Mouse (Mus musculus) erythroblast, adult 5-6 weeks (primary cell): Measurements from ENCODE around the gene Atf3. TPM values are rescaled to one million over a fixed set of nuclear protein-coding genes. Genes with fewer than 3 reads are reported as not detected.

Source experiments
- ATAC-seq: replicated peaks from 2 replicates; pipeline ENCODE4 v1.8.0; 2016; ENCODE audit warnings: moderate number of reproducible peaks, mild to moderate bottlenecking, moderate TSS enrichment, inconsistent platforms; ENCODE audit not compliant: poor library complexity, low FRiP score, severe bottlenecking
- total RNA-seq, 2 experiments: library from RNA; stranded (forward) in 1 of 2; stranded (reverse) in 1 of 2; fragments of 150-400 nt in 1 of 2; fragments of 200-764, 138-1000 nt in 1 of 2; gene quantifications; 2 replicates each; pipeline versions ENCODE4 v1.2.3 to v1.2.4; 2015 to 2017; ENCODE audit warnings: low replicate concordance in 2 of 2

The Atf3 gene
- total RNA-seq, 2 experiments from 2014 or later = 3.2 to 6.0 TPM

DNA sequence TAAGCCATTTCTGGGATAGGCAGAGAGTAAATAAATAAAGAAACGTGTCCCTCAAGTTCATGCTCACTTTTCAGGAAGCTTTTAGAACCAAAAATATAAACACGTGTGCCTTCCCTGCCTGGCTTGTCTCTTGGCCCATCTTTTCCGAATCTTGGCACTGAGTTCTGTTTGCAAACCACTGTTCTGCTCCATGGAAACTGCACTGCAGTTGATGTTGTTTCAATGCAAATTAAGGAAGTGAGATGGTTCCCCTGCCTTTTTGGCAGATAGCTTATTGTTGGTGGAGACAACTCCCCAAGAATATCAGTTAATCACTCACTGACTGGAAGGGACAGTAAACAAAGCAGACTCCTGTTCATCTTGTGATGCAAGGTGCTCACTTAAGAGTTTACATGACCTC is 95.1 kb downstream of the Atf3 start:
- ATAC-seq = no peak

Other genes with a start within 250 kb of the Atf3 start
- not detected in 2 replicates for gene Vash2, start 238.7 kb downstream of the Atf3 start, total RNA-seq (2015; ENCODE audit: low replicate concordance)
- gene Vash2, start 238.7 kb downstream of the Atf3 start, total RNA-seq (2017; ENCODE audit: low replicate concordance) = 0.42 TPM in 1 of 2 replicates, not detected in the other
- gene Flvcr1, start 191.9 kb downstream of the Atf3 start, total RNA-seq (2015; ENCODE audit: low replicate concordance) = 9.4 and 13.6 TPM in 2 replicates
- gene Flvcr1, start 191.9 kb downstream of the Atf3 start, total RNA-seq (2017; ENCODE audit: low replicate concordance) = 5.3 and 7.8 TPM in 2 replicates
- gene Spata45, start 181.4 kb downstream of the Atf3 start, total RNA-seq (2015; ENCODE audit: low replicate concordance) = not detected in 2 replicates
- not detected in 2 replicates for gene Spata45, start 181.4 kb downstream of the Atf3 start, total RNA-seq (2017; ENCODE audit: low replicate concordance)
- gene Tatdn3, start 155.1 kb downstream of the Atf3 start, total RNA-seq (2015; ENCODE audit: low replicate concordance) = 5.6 and 8.5 TPM in 2 replicates
- gene Tatdn3, start 155.1 kb downstream of the Atf3 start, total RNA-seq (2017; ENCODE audit: low replicate concordance) = 1.3 TPM in 1 of 2 replicates, not detected in the other
- gene Nsl1, start 155.0 kb downstream of the Atf3 start, total RNA-seq (2015; ENCODE audit: low replicate concordance) = 2.1 and 6.7 TPM in 2 replicates
- gene Nsl1, start 155.0 kb downstream of the Atf3 start, total RNA-seq (2017; ENCODE audit: low replicate concordance) = 3.8 and 7.5 TPM in 2 replicates
- gene Batf3, start 120.2 kb downstream of the Atf3 start, total RNA-seq (2015; ENCODE audit: low replicate concordance) = 2.1 TPM in 1 of 2 replicates, not detected in the other
- gene Batf3, start 120.2 kb downstream of the Atf3 start, total RNA-seq (2017; ENCODE audit: low replicate concordance) = 0.70 TPM in 1 of 2 replicates, not detected in the other
- not detected in 2 replicates for gene Fam71a, start 53.2 kb downstream of the Atf3 start, total RNA-seq (2015; ENCODE audit: low replicate concordance)
- not detected in 2 replicates for gene Fam71a, start 53.2 kb downstream of the Atf3 start, total RNA-seq (2017; ENCODE audit: low replicate concordance)
- gene Nenf, start 100.2 kb upstream of the Atf3 start, total RNA-seq (2015; ENCODE audit: low replicate concordance) = 2.3 and 21.5 TPM in 2 replicates
- gene Nenf, start 100.2 kb upstream of the Atf3 start, total RNA-seq (2017; ENCODE audit: low replicate concordance) = 0.60 and 9.2 TPM in 2 replicates
- 3.3 TPM in 2 replicates for gene Tmem206, start 107.9 kb upstream of the Atf3 start, total RNA-seq (2015; ENCODE audit: low replicate concordance)
- 4.2 and 5.7 TPM in 2 replicates for gene Tmem206, start 107.9 kb upstream of the Atf3 start, total RNA-seq (2017; ENCODE audit: low replicate concordance)
- 52.7 and 60.3 TPM in 2 replicates for gene Ppp2r5a, start 185.2 kb upstream of the Atf3 start, total RNA-seq (2015; ENCODE audit: low replicate concordance)
- gene Ppp2r5a, start 185.2 kb upstream of the Atf3 start, total RNA-seq (2017; ENCODE audit: low replicate concordance) = 56.3 and 62.8 TPM in 2 replicates